7 mouse cellular contexts compared by ENCODE assay signal in the genomic region with DNA sequence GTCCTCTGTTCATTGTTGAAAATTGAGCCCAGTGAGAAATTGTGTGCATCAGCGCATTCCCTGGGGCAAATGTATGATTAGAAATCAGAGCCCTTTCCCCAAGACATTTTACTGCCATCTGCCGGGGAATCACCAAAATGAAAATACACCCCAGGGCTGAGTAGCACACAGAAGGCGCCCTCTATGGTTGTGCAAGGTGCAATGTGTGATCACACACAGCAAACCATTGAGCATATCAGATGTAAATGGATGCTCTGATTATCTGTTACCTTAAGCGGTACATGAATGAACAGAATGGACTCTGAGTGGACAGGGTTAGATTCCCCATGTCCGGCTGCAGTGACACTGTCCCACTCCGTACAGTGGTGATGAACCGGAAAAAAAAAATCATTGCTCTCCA.
A peak's percentile ranks its signal among the peaks of the same experiment; 100 is the strongest.
DNase-seq lines count a peak whose midpoint lies in the region; ATAC-seq and TF ChIP-seq lines count a peak whose summit lies in the region.

No protein-coding gene starts in this region.

- no peak overlapping the region for H3K4me3 ChIP-seq in liver, postnatal 0 days (ENCODE audit: low read depth, low read length)
- no peak overlapping the region for H3K4me3 ChIP-seq in liver, embryonic 11.5 days (ENCODE audit: low read depth, low read length)

- no peaks in the 10 kb centered on the region for H3K36me3 ChIP-seq in liver, postnatal 0 days (replicated peaks; ENCODE audit: insufficient read depth, low read length)
- H3K36me3 ChIP-seq in liver, embryonic 11.5 days (ENCODE audit: control insufficient read depth, insufficient read depth, low read length): no peaks in the 10 kb centered on the region

- H3K9ac ChIP-seq in liver, postnatal 0 days (replicated peaks): no peak overlapping the region
- H3K9ac ChIP-seq in liver, embryonic 11.5 days (ENCODE audit: low read depth, low read length): no peak overlapping the region

- H3K27ac ChIP-seq in liver, postnatal 0 days (ENCODE audit: low read depth): no peak overlapping the region
- no peak overlapping the region for H3K27ac ChIP-seq in liver, embryonic 11.5 days (ENCODE audit: low read depth, low read length)

- no peaks in the 10 kb centered on the region for H3K9me3 ChIP-seq in liver, postnatal 0 days (ENCODE audit: low read length)
- no peaks in the 10 kb centered on the region for H3K9me3 ChIP-seq in liver, embryonic 11.5 days (ENCODE audit: control insufficient read depth, low read length)

- no peak for TF ChIP-seq EP300 in liver, postnatal 0 days (IDR thresholded peaks at IDR 0.05; ENCODE audit: low read depth)

- no peak for TF ChIP-seq POLR2A in brain, embryonic 14.5 days (IDR thresholded peaks at IDR 0.05; ENCODE audit: borderline replicate concordance, extremely low read depth, insufficient read depth, insufficient read length, poor library complexity, severe bottlenecking)

- DNase-seq in liver, postnatal 0 days: no peak
- no peak for DNase-seq in liver, embryonic 11.5 days (ENCODE audit: low spot score)
- peak; percentile 47 for DNase-seq in brain, embryonic 14.5 days (ENCODE audit: low read depth)
- peak; percentile 6 to 25 for DNase-seq in left cerebral cortex, postnatal 36 days (ENCODE audit: low spot score in 2 of 2)
- peak; percentile 2 to 16 for DNase-seq in right cerebral cortex, postnatal 36 days (ENCODE audit: low spot score in 2 of 2)
- no peak for DNase-seq in B cell, adult 2 months

- H3K27me3 ChIP-seq in liver, postnatal 0 days (ENCODE audit: insufficient read depth, low read length): peaks cover 16% of the 10 kb centered on the region; the same call in 1 of the 2 replicates
- no peaks in the 10 kb centered on the region for H3K27me3 ChIP-seq in liver, embryonic 11.5 days (replicated peaks; ENCODE audit: control insufficient read depth, insufficient read depth, low read length)

- no peak overlapping the region for H3K4me2 ChIP-seq in liver, postnatal 0 days (ENCODE audit: low read depth, low read length)
- no peak overlapping the region for H3K4me2 ChIP-seq in liver, embryonic 11.5 days

- TF ChIP-seq CTCF in liver, postnatal 0 days (IDR thresholded peaks at IDR 0.05; ENCODE audit: low read depth): peak; percentile 43
- TF ChIP-seq CTCF in brain, embryonic 14.5 days (IDR thresholded peaks at IDR 0.05; ENCODE audit: borderline replicate concordance, extremely low read depth, insufficient read depth, insufficient read length): peak; percentile 27; the same call in 1 of the 2 replicates

- H3K4me1 ChIP-seq in liver, postnatal 0 days (ENCODE audit: insufficient read depth): no peaks in the 10 kb centered on the region
- no peaks in the 10 kb centered on the region for H3K4me1 ChIP-seq in liver, embryonic 11.5 days (replicated peaks; ENCODE audit: control insufficient read depth, insufficient read depth, low read length)

- intact Hi-C loops in left cerebral cortex, postnatal 36 days (cut with DNase I): loop anchor here (2.0 kb wide), 1 partner anchor 176 kb away; no protein-coding TSS in a partner anchor

- ATAC-seq in liver, postnatal 0 days: no peak
- no peak for ATAC-seq in liver, embryonic 11.5 days (replicated peaks; ENCODE audit: low FRiP score)
- ATAC-seq in hematopoietic stem cell, adult 5-6 weeks (replicated peaks in 1 of 2; ENCODE audit: insufficient read depth in 1 of 2, low FRiP score in 2 of 2, low TSS enrichment in 1 of 2, low read depth in 1 of 2, poor library complexity in 2 of 2, severe bottlenecking in 2 of 2): peak; percentile 44 to 51; a peak in 2 of 4 replicates

- 73% methylated on average over 7 of the region's 7 CpGs for WGBS in liver, postnatal 0 days (ENCODE audit: insufficient replicate concordance)
- WGBS in liver, embryonic 11.5 days: 77% methylated on average over 7 of the region's 7 CpGs

Comparison
In these comparisons a context has a peak if more than half of its experiments do, and no peak if none do; other contexts are left out.
1. ATAC-seq: peak in hematopoietic stem cell, adult 5-6 weeks (2 of 2); none in liver, postnatal 0 days (single experiment) and liver, embryonic 11.5 days (single experiment).
2. DNase-seq: peak in brain, embryonic 14.5 days (single experiment), left cerebral cortex, postnatal 36 days (2 of 2) and right cerebral cortex, postnatal 36 days (2 of 2); none in liver, postnatal 0 days (single experiment), liver, embryonic 11.5 days (single experiment) and B cell, adult 2 months (0 of 2).